Mouse (Mus musculus) neural tube, embryonic 15.5 days (tissue): ENCODE results near the gene Ttc7. TPM values are rescaled to one million over a fixed set of nuclear protein-coding genes. Genes with fewer than 3 reads are reported as not detected.
"Not testable (repeated sequence)": the region's sequence is repeated elsewhere in the genome, so short reads cannot be mapped to it uniquely, and the experiment has no call there.

ENCODE experiments used
- ATAC-seq: fragments of 200-750 bp; cut with Nextera tagmentation; 2 replicates; pipeline ENCODE4 v1.8.0; 2017; ENCODE audit warnings: mild to moderate bottlenecking, moderate TSS enrichment, moderate library complexity; ENCODE audit not compliant: low FRiP score
- H3K27ac ChIP-seq: fragments of 300-500 bp; sonication (generic); replicated peaks from 2 replicates; pipeline ENCODE4 v1.5.1; 2015; ENCODE audit warnings: mild to moderate bottlenecking, inconsistent platforms
- H3K27me3 ChIP-seq: fragments of 300-500 bp; sonication (generic); replicated peaks from 2 replicates; pipeline ENCODE4 v1.6.1; 2015; ENCODE audit warnings: inconsistent platforms
- H3K36me3 ChIP-seq: fragments of 300-500 bp; sonication (generic); 2 replicates; pipeline ENCODE4 v1.6.1; 2015; ENCODE audit warnings: inconsistent platforms
- H3K4me1 ChIP-seq: fragments of 300-500 bp; sonication (generic); 2 replicates; pipeline ENCODE4 v1.6.1; 2015; ENCODE audit warnings: inconsistent platforms
- H3K4me2 ChIP-seq: fragments of 300-500 bp; sonication (generic); 2 replicates; pipeline ENCODE4 v1.6.1; 2015; ENCODE audit warnings: inconsistent platforms, mild to moderate bottlenecking, moderate library complexity
- H3K4me3 ChIP-seq: fragments of 300-500 bp; sonication (generic); replicated peaks from 2 replicates; pipeline ENCODE4 v1.5.1; 2015; ENCODE audit warnings: mild to moderate bottlenecking, inconsistent platforms
- H3K9ac ChIP-seq: fragments of 300-500 bp; sonication (generic); replicated peaks from 2 replicates; pipeline ENCODE4 v1.6.1; 2015; ENCODE audit warnings: mild to moderate bottlenecking, inconsistent platforms
- H3K9me3 ChIP-seq: fragments of 300-500 bp; sonication (generic); replicated peaks from 2 replicates; pipeline ENCODE4 v1.6.1; 2016; ENCODE audit warnings: inconsistent platforms
- WGBS: fragments of 180-500 bp; shearing (Covaris S2); methylation state at CpG from one replicate; pipeline ENCODE4 v1.1.7; 2015; ENCODE audit warnings: mixed read lengths; 5-methylcytosine and 5-hydroxymethylcytosine counted together
- polyA plus RNA-seq: library from polyadenylated mRNA; unstranded; fragments of >200 nt; fragmentation: Nextera tagmentation; extraction: Ambion mirVana; gene quantifications from 2 replicates; pipeline ENCODE4 v1.2.1, GENCODE M21; 2015

The Ttc7 gene
- polyA plus RNA-seq, 1 experiment from 2014 or later = 7.2 TPM

- no peak overlapping the region for H3K4me2 ChIP-seq
- H3K9ac ChIP-seq = no peak overlapping the region
- no peak overlapping the region for H3K27ac ChIP-seq
- no peaks in the 10 kb centered on the region for H3K36me3 ChIP-seq
- no peak overlapping the region for H3K4me3 ChIP-seq
- H3K4me1 ChIP-seq = peaks cover 3% of the 10 kb centered on the region
- peaks cover 8% of the 10 kb centered on the region for H3K27me3 ChIP-seq
- no peaks in the 10 kb centered on the region for H3K9me3 ChIP-seq
- 68% methylated on average over 5 of the region's 5 CpGs for WGBS
- ATAC-seq = no peak
Measured at GRCm38 (mm10) chr17:87289367-87289766, 6.7 kb downstream of the Ttc7 start.

GRCm38 (mm10) chr17:87291037-87291436 lies 8.4 kb downstream of the Ttc7 start:
- no peaks in the 10 kb centered on the region for H3K36me3 ChIP-seq
- 86% methylated on average over 7 of the region's 7 CpGs for whole genome bisulfite sequencing
- no peak for ATAC-seq

GRCm38 (mm10) chr17:87291782-87292181 lies 9.1 kb downstream of the Ttc7 start:
- Histone ChIP-seq H3K9ac (no peak overlapping the region), H3K4me1 (no peaks in the 10 kb centered on the region), H3K36me3 (no peaks in the 10 kb centered on the region), H3K27me3 (no peaks in the 10 kb centered on the region), H3K4me2 (no peak overlapping the region), H3K4me3 (no peak overlapping the region), H3K9me3 (no peaks in the 10 kb centered on the region), H3K27ac (no peak overlapping the region)
- no peak for ATAC-seq
- WGBS = 93% methylated on average over 5 of the region's 5 CpGs

More at GRCm38 (mm10) chr17:87291037-87291436, 8.4 kb downstream of the Ttc7 start:
- H3K27ac ChIP-seq = no peak overlapping the region
- no peaks in the 10 kb centered on the region for H3K4me1 ChIP-seq
- no peak overlapping the region for H3K9ac ChIP-seq
- no peak overlapping the region for H3K4me3 ChIP-seq
- H3K27me3 ChIP-seq = no peaks in the 10 kb centered on the region
- no peak overlapping the region for H3K4me2 ChIP-seq
- no peaks in the 10 kb centered on the region for H3K9me3 ChIP-seq

GRCm38 (mm10) chr17:87293125-87293524 lies 10.4 kb downstream of the Ttc7 start:
- Histone ChIP-seq H3K27me3 (no peaks in the 10 kb centered on the region), H3K9ac (no peak overlapping the region), H3K27ac (no peak overlapping the region), H3K4me2 (no peak overlapping the region), H3K9me3 (no peaks in the 10 kb centered on the region), H3K4me3 (no peak overlapping the region), H3K4me1 (no peaks in the 10 kb centered on the region), H3K36me3 (no peaks in the 10 kb centered on the region)
- 94% methylated on average over 5 of the region's 5 CpGs for WGBS
- no peak for ATAC-seq

- no peak overlapping the region for H3K27ac ChIP-seq
- H3K4me2 ChIP-seq = no peak overlapping the region
Measured at GRCm38 (mm10) chr17:87295738-87296137, 13.1 kb downstream of the Ttc7 start.

GRCm38 (mm10) chr17:87296701-87297100 lies 14.0 kb downstream of the Ttc7 start:
- not testable (repeated sequence) for H3K4me2 ChIP-seq, H3K36me3 ChIP-seq, H3K9me3 ChIP-seq, H3K4me3 ChIP-seq, H3K27me3 ChIP-seq, H3K27ac ChIP-seq, H3K4me1 ChIP-seq, H3K9ac ChIP-seq, ATAC-seq
- WGBS = 86% methylated on average over 1 of the region's 1 CpGs

More at GRCm38 (mm10) chr17:87295738-87296137, 13.1 kb downstream of the Ttc7 start:
- Histone ChIP-seq H3K4me3 (no peak overlapping the region), H3K4me1 (no peaks in the 10 kb centered on the region), H3K36me3 (no peaks in the 10 kb centered on the region), H3K9ac (no peak overlapping the region), H3K27me3 (no peaks in the 10 kb centered on the region), H3K9me3 (no peaks in the 10 kb centered on the region)
- no peak for ATAC-seq
- WGBS = 83% methylated on average over 7 of the region's 7 CpGs

- no peaks in the 10 kb centered on the region for H3K4me1 ChIP-seq
- H3K27ac ChIP-seq = no peak overlapping the region
- no peak overlapping the region for H3K4me3 ChIP-seq
- H3K9me3 ChIP-seq = no peaks in the 10 kb centered on the region
- no peak overlapping the region for H3K4me2 ChIP-seq
- ATAC-seq = no peak
- WGBS = 93% methylated on average over 6 of the region's 6 CpGs
- H3K27me3 ChIP-seq = no peaks in the 10 kb centered on the region
- H3K9ac ChIP-seq = no peak overlapping the region
- H3K36me3 ChIP-seq = no peaks in the 10 kb centered on the region
Measured at GRCm38 (mm10) chr17:87298944-87299343, 16.3 kb downstream of the Ttc7 start.

- Histone ChIP-seq H3K27ac (no peak overlapping the region), H3K9me3 (no peaks in the 10 kb centered on the region), H3K4me1 (no peaks in the 10 kb centered on the region), H3K36me3 (no peaks in the 10 kb centered on the region), H3K27me3 (no peaks in the 10 kb centered on the region), H3K4me2 (no peak overlapping the region), H3K4me3 (no peak overlapping the region), H3K9ac (no peak overlapping the region)
- WGBS = 88% methylated on average over 10 of the region's 10 CpGs
- no peak for ATAC-seq
Measured at GRCm38 (mm10) chr17:87300340-87300739, 17.7 kb downstream of the Ttc7 start.

- not testable (repeated sequence) for H3K4me2 ChIP-seq, H3K4me3 ChIP-seq, H3K27me3 ChIP-seq, H3K27ac ChIP-seq, H3K36me3 ChIP-seq, H3K9me3 ChIP-seq, H3K4me1 ChIP-seq, H3K9ac ChIP-seq, ATAC-seq
- WGBS = 79% methylated on average over 9 of the region's 9 CpGs
Measured at GRCm38 (mm10) chr17:87301607-87302006, 18.9 kb downstream of the Ttc7 start.

- Histone ChIP-seq H3K36me3 (no peaks in the 10 kb centered on the region), H3K9me3 (no peaks in the 10 kb centered on the region), H3K4me2 (no peak overlapping the region), H3K27ac (no peak overlapping the region), H3K4me3 (no peak overlapping the region), H3K4me1 (no peaks in the 10 kb centered on the region), H3K9ac (no peak overlapping the region), H3K27me3 (no peaks in the 10 kb centered on the region)
- ATAC-seq = no peak
- WGBS = 85% methylated on average over 13 of the region's 13 CpGs
Measured at GRCm38 (mm10) chr17:87302014-87302794, 19.5 kb downstream of the Ttc7 start.

- no peak for ATAC-seq
- WGBS = 84% methylated on average over 11 of the region's 11 CpGs
Measured at GRCm38 (mm10) chr17:87304151-87304894, 21.6 kb downstream of the Ttc7 start.

GRCm38 (mm10) chr17:87305065-87305464 lies 22.4 kb downstream of the Ttc7 start:
- no peak for ATAC-seq
- WGBS = 92% methylated on average over 8 of the region's 8 CpGs

More at GRCm38 (mm10) chr17:87304151-87304894, 21.6 kb downstream of the Ttc7 start:
- Histone ChIP-seq H3K36me3 (0 out of 2 replicates have a peak, but pooled peaks cover 1% of the 10 kb centered on the region), H3K4me3 (no peak overlapping the region), H3K4me1 (no peaks in the 10 kb centered on the region), H3K9ac (no peak overlapping the region), H3K27me3 (no peaks in the 10 kb centered on the region), H3K27ac (no peak overlapping the region), H3K4me2 (no peak overlapping the region), H3K9me3 (no peaks in the 10 kb centered on the region)

More at GRCm38 (mm10) chr17:87305065-87305464, 22.4 kb downstream of the Ttc7 start:
- Histone ChIP-seq H3K4me1 (no peaks in the 10 kb centered on the region), H3K4me3 (no peak overlapping the region), H3K27me3 (no peaks in the 10 kb centered on the region), H3K27ac (no peak overlapping the region), H3K9me3 (no peaks in the 10 kb centered on the region), H3K9ac (no peak overlapping the region), H3K36me3 (0 out of 2 replicates have a peak, but pooled peaks cover 3% of the 10 kb centered on the region), H3K4me2 (no peak overlapping the region)
